Mouse (Mus musculus) cortical plate, adult 2 months (tissue): ENCODE measurements around the gene Apol7a. TPM values are rescaled to one million over a fixed set of nuclear protein-coding genes. Genes with fewer than 3 reads are reported as not detected.

ENCODE experiments used
- H3K27ac ChIP-seq: fragments of 200-500 bp; 2 replicates; pipeline ENCODE4 v1.5.1; 2012; ENCODE audit warnings: low read length, control low read depth, inconsistent platforms; ENCODE audit not compliant: insufficient read depth
- H3K4me1 ChIP-seq: fragments of 200-500 bp; 2 replicates; pipeline ENCODE4 v1.6.1; 2011; ENCODE audit warnings: low read length; ENCODE audit not compliant: control insufficient read depth, insufficient read depth
- H3K4me3 ChIP-seq: fragments of 200-500 bp; 2 replicates; pipeline ENCODE4 v1.5.1; 2011; ENCODE audit warnings: mild to moderate bottlenecking, low read length, control low read depth; ENCODE audit not compliant: insufficient read depth
- CTCF ChIP-seq: fragments of 200-500 bp; IDR thresholded peaks from 2 replicates; pipeline ENCODE4 v1.5.1; 2011; ENCODE audit warnings: mild to moderate bottlenecking, control low read depth, low read length; ENCODE audit not compliant: insufficient read depth; ENCODE audit errors: extremely low read depth
- POLR2A ChIP-seq: fragments of 200-500 bp; IDR thresholded peaks from 2 replicates; pipeline ENCODE4 v1.6.1; 2011; ENCODE audit warnings: mild to moderate bottlenecking, low read length, control low read depth; ENCODE audit not compliant: insufficient read depth; ENCODE audit errors: extremely low read depth
- polyA plus RNA-seq: library from polyadenylated mRNA; depleted of rRNA; stranded (reverse); fragments of >200 nt; gene quantifications from 2 replicates; pipeline ENCODE4 v1.2.3, GENCODE M21; 2012

Apol7a gene
- polyA plus RNA-seq, 1 experiment: 1.1 TPM

- H3K27ac ChIP-seq: no peak overlapping the region
- H3K4me3 ChIP-seq: no peak overlapping the region
- no peak for TF ChIP-seq POLR2A
- no peak for TF ChIP-seq CTCF
- no peaks in the 10 kb centered on the region for H3K4me1 ChIP-seq
These were observed 11.4 kb downstream of the Apol7a start for GRCm38 (mm10) chr15:77387462-77387861.

GRCm38 (mm10) chr15:77384340-77385030 is 14.4 kb downstream of the Apol7a start:
- Histone ChIP-seq H3K4me3 (no peak overlapping the region), H3K27ac (no peak overlapping the region), H3K4me1 (no peaks in the 10 kb centered on the region)
- TF ChIP-seq POLR2A (no peak), CTCF (no peak)

GRCm38 (mm10) chr15:77382880-77383279 is 16.0 kb downstream of the Apol7a start:
- H3K4me3 ChIP-seq: no peak overlapping the region
- no peak overlapping the region for H3K27ac ChIP-seq
- H3K4me1 ChIP-seq: no peaks in the 10 kb centered on the region
- no peak for TF ChIP-seq CTCF
- no peak for TF ChIP-seq POLR2A

GRCm38 (mm10) chr15:77382271-77382850 is 16.5 kb downstream of the Apol7a start:
- no peak for TF ChIP-seq CTCF
- no peak for TF ChIP-seq POLR2A
- no peak overlapping the region for H3K4me3 ChIP-seq
- H3K4me1 ChIP-seq: no peaks in the 10 kb centered on the region
- no peak overlapping the region for H3K27ac ChIP-seq

- no peak for TF ChIP-seq CTCF
- TF ChIP-seq POLR2A: no peak
- H3K4me3 ChIP-seq: no peak overlapping the region
- H3K27ac ChIP-seq: no peak overlapping the region
- no peaks in the 10 kb centered on the region for H3K4me1 ChIP-seq
These were observed 17.4 kb downstream of the Apol7a start for GRCm38 (mm10) chr15:77381481-77381880.

- TF ChIP-seq POLR2A (no peak), CTCF (no peak)
- H3K4me3 ChIP-seq: no peak overlapping the region
These were observed 19.0 kb downstream of the Apol7a start for GRCm38 (mm10) chr15:77379921-77380320.

GRCm38 (mm10) chr15:77377419-77377818 is 21.5 kb downstream of the Apol7a start:
- Histone ChIP-seq H3K4me1 (no peaks in the 10 kb centered on the region), H3K4me3 (no peak overlapping the region), H3K27ac (no peak overlapping the region)
- TF ChIP-seq CTCF (no peak), POLR2A (no peak)

More at GRCm38 (mm10) chr15:77379921-77380320, 19.0 kb downstream of the Apol7a start:
- Histone ChIP-seq H3K4me1 (no peaks in the 10 kb centered on the region), H3K27ac (no peak overlapping the region)

- Histone ChIP-seq H3K4me1 (no peaks in the 10 kb centered on the region), H3K4me3 (no peak overlapping the region), H3K27ac (no peak overlapping the region)
- TF ChIP-seq POLR2A (no peak), CTCF (no peak)
These were observed 22.0 kb downstream of the Apol7a start for GRCm38 (mm10) chr15:77376920-77377319.

- TF ChIP-seq POLR2A (no peak), CTCF (no peak)
- Histone ChIP-seq H3K4me1 (peaks cover 7% of the 10 kb centered on the region), H3K27ac (no peak overlapping the region), H3K4me3 (no peak overlapping the region)
These were observed 28.3 kb downstream of the Apol7a start for GRCm38 (mm10) chr15:77370588-77370987.

- Histone ChIP-seq H3K4me1 (peaks cover 7% of the 10 kb centered on the region), H3K4me3 (no peak overlapping the region), H3K27ac (no peak overlapping the region)
- TF ChIP-seq CTCF (no peak), POLR2A (no peak)
These were observed 28.9 kb downstream of the Apol7a start for GRCm38 (mm10) chr15:77369981-77370380.
